Mouse (Mus musculus): ENCODE measurements around the gene Stom.

DNA sequence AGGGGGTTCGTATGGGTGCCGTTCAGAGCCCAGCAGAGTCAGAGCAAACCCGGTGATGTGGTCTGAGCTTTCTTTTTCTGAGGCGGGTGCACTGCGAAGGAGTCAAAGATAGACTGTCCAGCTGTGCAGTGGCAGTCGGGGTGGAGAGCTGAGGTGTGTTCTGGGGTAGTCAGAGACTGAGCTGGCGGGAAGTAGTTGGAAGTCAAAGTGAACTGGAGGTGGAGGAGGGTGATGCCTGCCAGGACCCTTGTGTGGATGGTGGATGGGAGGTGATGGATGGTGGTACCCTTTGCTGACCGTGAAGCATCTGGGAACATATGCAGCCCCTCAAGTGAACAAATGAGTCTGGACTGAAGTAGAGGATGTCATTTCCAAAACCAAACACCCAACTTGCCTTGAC lies 71.0 kb downstream of the Stom start:
- TF ChIP-seq CTCF (conservative IDR thresholded peaks at IDR 0.05; ENCODE audit: insufficient read depth, insufficient read length, low read depth, low read length) (no peak), POLR2A (IDR thresholded peaks at IDR 0.05; ENCODE audit: low read depth, low read length) (no peak)

Measured in kidney, adult 2 months (tissue).